Mouse (Mus musculus): ENCODE results near the gene Erbb3. TPM values are rescaled to one million over a fixed set of nuclear protein-coding genes. Genes with fewer than 3 reads are reported as not detected.
"Not testable (repeated sequence)": the region's sequence is repeated elsewhere in the genome, so short reads cannot be mapped to it uniquely, and the experiment has no call there.

The Erbb3 gene
- 29.6 and 34.9 TPM in 2 replicates for polyA plus RNA-seq (2015; fragmentation: Nextera tagmentation; extraction: Ambion mirVana)

GRCm38 (mm10) chr10:128589464-128590192 is at the start of gene Erbb3:
Erbb3 (minus strand) TSS chr10:128589652.
- H3K4me3 ChIP-seq (ENCODE audit: low read length), result peak within 1 kb of the TSS; percentile 66
- peak within 1 kb of the TSS; percentile 84 for H3K9ac ChIP-seq (ENCODE audit: low read depth, low read length)
- peaks cover 12% of the 10 kb centered on the region for H3K4me1 ChIP-seq (ENCODE audit: control insufficient read depth, insufficient read depth, low read length)
- peak within 1 kb of the TSS; percentile 91 for H3K4me2 ChIP-seq (ENCODE audit: low read depth, low read length)
- H3K27me3 ChIP-seq (replicated peaks; ENCODE audit: control insufficient read depth, insufficient read depth, low read length), result peaks cover 4% of the 10 kb centered on the region; the same call in 1 of the 2 replicates
- under 1% methylated on average over 43 of the region's 43 CpGs for WGBS
- no peaks in the 10 kb centered on the region for H3K36me3 ChIP-seq (ENCODE audit: control insufficient read depth, insufficient read depth, low read length)
- peak within 1 kb of the TSS; percentile 96 for H3K27ac ChIP-seq (ENCODE audit: low read length)
- no peaks in the 10 kb centered on the region for H3K9me3 ChIP-seq (ENCODE audit: control insufficient read depth, low read length)
- peak; percentile 64 for ATAC-seq

GRCm38 (mm10) chr10:128637011-128637410 is 47.6 kb upstream of the Erbb3 start:
- Histone ChIP-seq H3K9me3 (ENCODE audit: control insufficient read depth, low read length) (no peaks in the 10 kb centered on the region), H3K4me3 (ENCODE audit: low read length) (no peak overlapping the region), H3K36me3 (ENCODE audit: control insufficient read depth, insufficient read depth, low read length) (no peaks in the 10 kb centered on the region), H3K4me2 (ENCODE audit: low read depth, low read length) (no peak overlapping the region), H3K27ac (ENCODE audit: low read length) (no peak overlapping the region), H3K27me3 (replicated peaks; ENCODE audit: control insufficient read depth, insufficient read depth, low read length) (no peaks in the 10 kb centered on the region), H3K4me1 (ENCODE audit: control insufficient read depth, insufficient read depth, low read length) (no peaks in the 10 kb centered on the region), H3K9ac (ENCODE audit: low read depth, low read length) (no peak overlapping the region)
- 26% methylated on average over 11 of the region's 11 CpGs for WGBS
- no peak for ATAC-seq

GRCm38 (mm10) chr10:128636561-128636960 is 47.1 kb upstream of the Erbb3 start:
- Histone ChIP-seq H3K27ac (ENCODE audit: low read length) (no peak overlapping the region), H3K27me3 (replicated peaks; ENCODE audit: control insufficient read depth, insufficient read depth, low read length) (no peaks in the 10 kb centered on the region), H3K4me3 (ENCODE audit: low read length) (no peak overlapping the region), H3K36me3 (ENCODE audit: control insufficient read depth, insufficient read depth, low read length) (no peaks in the 10 kb centered on the region), H3K9ac (ENCODE audit: low read depth, low read length) (no peak overlapping the region), H3K4me1 (ENCODE audit: control insufficient read depth, insufficient read depth, low read length) (peaks cover 4% of the 10 kb centered on the region), H3K9me3 (ENCODE audit: control insufficient read depth, low read length) (no peaks in the 10 kb centered on the region), H3K4me2 (ENCODE audit: low read depth, low read length) (no peak overlapping the region)
- 56% methylated on average over 6 of the region's 6 CpGs for WGBS
- ATAC-seq, result no peak

- peaks cover 5% of the 10 kb centered on the region for H3K4me1 ChIP-seq (ENCODE audit: control insufficient read depth, insufficient read depth, low read length)
- H3K9me3 ChIP-seq (ENCODE audit: control insufficient read depth, low read length), result no peaks in the 10 kb centered on the region
- ATAC-seq, result no peak
- H3K27me3 ChIP-seq (replicated peaks; ENCODE audit: control insufficient read depth, insufficient read depth, low read length), result no peaks in the 10 kb centered on the region
- H3K27ac ChIP-seq (ENCODE audit: low read length), result no peak overlapping the region
- no peaks in the 10 kb centered on the region for H3K36me3 ChIP-seq (ENCODE audit: control insufficient read depth, insufficient read depth, low read length)
- no peak overlapping the region for H3K4me3 ChIP-seq (ENCODE audit: low read length)
- 91% methylated on average over 13 of the region's 13 CpGs for WGBS
- no peak overlapping the region for H3K4me2 ChIP-seq (ENCODE audit: low read depth, low read length)
- H3K9ac ChIP-seq (ENCODE audit: low read depth, low read length), result no peak overlapping the region
Observed at GRCm38 (mm10) chr10:128635697-128636096, 46.2 kb upstream of the Erbb3 start.

GRCm38 (mm10) chr10:128631571-128631970 is 42.1 kb upstream of the Erbb3 start:
- 15% methylated on average over 6 of the region's 6 CpGs for WGBS
- Histone ChIP-seq H3K4me2 (ENCODE audit: low read depth, low read length) (no peak overlapping the region), H3K9me3 (ENCODE audit: control insufficient read depth, low read length) (no peaks in the 10 kb centered on the region), H3K4me3 (ENCODE audit: low read length) (no peak overlapping the region), H3K36me3 (ENCODE audit: control insufficient read depth, insufficient read depth, low read length) (no peaks in the 10 kb centered on the region), H3K27ac (ENCODE audit: low read length) (no peak overlapping the region), H3K4me1 (ENCODE audit: control insufficient read depth, insufficient read depth, low read length) (peaks cover 5% of the 10 kb centered on the region), H3K27me3 (replicated peaks; ENCODE audit: control insufficient read depth, insufficient read depth, low read length) (no peaks in the 10 kb centered on the region), H3K9ac (ENCODE audit: low read depth, low read length) (0 out of 2 replicates have a peak overlapping the region, but pooled peaks have one; percentile 4)
- peak; percentile 14; the same call in 1 of the 2 replicates for ATAC-seq

GRCm38 (mm10) chr10:128630306-128630705 is 40.9 kb upstream of the Erbb3 start:
- 91% methylated on average over 5 of the region's 5 CpGs for WGBS
- H3K27ac ChIP-seq (ENCODE audit: low read length); H3K27me3 ChIP-seq (replicated peaks; ENCODE audit: control insufficient read depth, insufficient read depth, low read length); H3K4me3 ChIP-seq (ENCODE audit: low read length); H3K36me3 ChIP-seq (ENCODE audit: control insufficient read depth, insufficient read depth, low read length); ATAC-seq; H3K4me1 ChIP-seq (ENCODE audit: control insufficient read depth, insufficient read depth, low read length); H3K9ac ChIP-seq (ENCODE audit: low read depth, low read length); H3K4me2 ChIP-seq (ENCODE audit: low read depth, low read length); H3K9me3 ChIP-seq (ENCODE audit: control insufficient read depth, low read length): not testable (repeated sequence)

- ATAC-seq, result no peak
- H3K9me3 ChIP-seq (ENCODE audit: control insufficient read depth, low read length), result no peaks in the 10 kb centered on the region
Observed at GRCm38 (mm10) chr10:128629746-128630145, 40.3 kb upstream of the Erbb3 start.

GRCm38 (mm10) chr10:128627398-128628317 is 38.2 kb upstream of the Erbb3 start:
- Histone ChIP-seq H3K4me2 (ENCODE audit: low read depth, low read length) (no peak overlapping the region), H3K4me3 (ENCODE audit: low read length) (no peak overlapping the region), H3K27ac (ENCODE audit: low read length) (no peak overlapping the region), H3K9me3 (ENCODE audit: control insufficient read depth, low read length) (no peaks in the 10 kb centered on the region), H3K36me3 (ENCODE audit: control insufficient read depth, insufficient read depth, low read length) (peaks cover 8% of the 10 kb centered on the region), H3K9ac (ENCODE audit: low read depth, low read length) (no peak overlapping the region), H3K27me3 (replicated peaks; ENCODE audit: control insufficient read depth, insufficient read depth, low read length) (no peaks in the 10 kb centered on the region), H3K4me1 (ENCODE audit: control insufficient read depth, insufficient read depth, low read length) (peaks cover 14% of the 10 kb centered on the region)
- no peak for ATAC-seq
- WGBS, result 83% methylated on average over 10 of the region's 10 CpGs

More at GRCm38 (mm10) chr10:128629746-128630145, 40.3 kb upstream of the Erbb3 start:
- Histone ChIP-seq H3K4me1 (ENCODE audit: control insufficient read depth, insufficient read depth, low read length) (peaks cover 14% of the 10 kb centered on the region), H3K27me3 (replicated peaks; ENCODE audit: control insufficient read depth, insufficient read depth, low read length) (no peaks in the 10 kb centered on the region), H3K4me3 (ENCODE audit: low read length) (no peak overlapping the region), H3K27ac (ENCODE audit: low read length) (no peak overlapping the region), H3K9ac (ENCODE audit: low read depth, low read length) (no peak overlapping the region), H3K36me3 (ENCODE audit: control insufficient read depth, insufficient read depth, low read length) (no peaks in the 10 kb centered on the region), H3K4me2 (ENCODE audit: low read depth, low read length) (no peak overlapping the region)
- WGBS, result 78% methylated on average over 2 of the region's 2 CpGs

All from intestine, embryonic 16.5 days (tissue).